Mouse (Mus musculus) mesoderm, embryonic 11.5 days (tissue): Measurements from ENCODE around the gene Il9r.

Experiments
- DNase-seq: peaks from one replicate; pipeline ENCODE4 v3.0.0-alpha.2; 2012; ENCODE audit warnings: low read depth, low spot score

Il9r gene

GRCm38 (mm10) chr11:32198256-32198955 lies 1.7 kb downstream of the Il9r start:
- no peak for DNase-seq

GRCm38 (mm10) chr11:32197766-32198165 lies 2.3 kb downstream of the Il9r start:
- DNase-seq = no peak

- DNase-seq = no peak
These were observed 3.4 kb downstream of the Il9r start for GRCm38 (mm10) chr11:32196727-32197126.

- DNase-seq = no peak
These were observed 4.1 kb downstream of the Il9r start for GRCm38 (mm10) chr11:32195867-32196540.

DNA sequence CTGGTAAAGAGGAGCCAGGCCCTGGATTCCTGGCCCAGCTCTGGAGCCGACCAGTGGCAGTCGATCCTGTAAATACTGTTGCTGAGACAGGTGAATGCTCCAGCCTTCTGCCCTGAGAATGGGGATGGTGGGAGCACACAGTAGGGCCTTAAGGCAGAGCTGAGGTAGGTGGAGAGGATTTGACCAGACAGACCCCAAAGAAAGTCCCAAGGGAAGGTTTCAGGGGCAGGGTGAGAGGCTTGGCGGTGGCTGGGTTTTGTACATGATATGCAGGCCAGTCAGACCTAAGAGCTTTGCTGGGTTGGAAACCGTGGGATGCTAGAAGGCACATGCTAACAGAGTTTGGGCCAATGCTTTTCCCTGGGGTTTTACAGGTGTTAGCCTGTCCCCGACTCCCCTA lies 5.5 kb downstream of the Il9r start:
- DNase-seq = no peak

DNA sequence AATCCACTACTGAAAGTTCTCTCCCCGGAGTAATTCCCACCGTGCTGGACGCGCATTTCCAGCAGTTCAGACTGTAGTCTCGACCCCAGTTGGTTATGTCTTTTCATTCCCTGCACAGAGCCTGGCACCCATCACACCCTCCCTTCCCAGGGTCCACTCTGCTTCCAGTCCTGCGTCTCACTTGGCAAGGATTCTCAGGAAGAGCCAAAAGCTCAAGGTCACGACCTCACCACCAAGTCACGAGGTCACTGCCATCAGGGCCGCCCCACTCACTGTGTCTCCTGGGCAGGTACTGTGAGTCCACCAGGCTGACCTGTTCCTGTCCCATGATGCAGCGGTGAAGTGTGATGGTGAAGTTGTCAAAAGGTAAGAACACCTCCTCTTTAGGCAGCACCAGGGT lies 6.0 kb downstream of the Il9r start:
- DNase-seq = no peak

DNA sequence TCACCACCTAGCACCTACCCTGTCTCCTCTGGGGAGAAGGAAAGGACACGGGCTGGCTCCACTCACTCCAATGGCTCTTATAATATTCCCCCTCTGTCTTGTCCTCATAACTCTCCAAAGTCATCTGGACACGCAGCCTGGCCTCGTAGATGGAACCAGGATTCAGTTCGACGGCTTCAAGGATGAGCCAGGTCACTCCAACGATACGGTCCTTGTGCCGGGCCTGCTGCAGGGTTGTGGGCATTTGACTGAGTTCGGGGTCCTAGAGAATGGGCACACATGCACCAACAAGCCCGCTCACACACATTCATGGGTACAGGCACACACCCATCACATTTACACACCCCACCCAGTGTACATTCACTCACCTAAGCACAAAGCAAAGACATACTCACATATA lies 6.9 kb downstream of the Il9r start:
- no peak for DNase-seq

- DNase-seq = no peak
These were observed 9.4 kb downstream of the Il9r start for GRCm38 (mm10) chr11:32190603-32191110.

DNA sequence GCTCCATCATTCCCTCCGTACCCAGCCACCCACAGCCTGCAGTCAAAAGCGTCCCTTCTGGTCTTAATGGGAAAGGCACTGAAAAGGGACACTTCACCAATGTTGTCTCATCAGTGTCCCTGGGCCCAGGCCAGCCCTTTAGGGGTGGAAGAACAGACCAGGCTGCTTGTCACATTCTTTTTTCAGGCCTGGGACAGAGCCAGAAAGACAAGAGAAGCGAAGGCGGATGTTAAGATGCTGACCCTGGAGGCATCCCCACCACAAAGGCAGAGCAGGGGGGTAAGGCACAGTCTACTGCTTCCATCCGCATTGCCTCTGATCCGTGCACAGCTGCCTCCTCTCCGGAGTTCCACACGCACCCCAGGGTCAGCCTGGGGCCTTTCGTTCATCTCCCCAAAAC lies 10.0 kb downstream of the Il9r start:
- no peak for DNase-seq

DNA sequence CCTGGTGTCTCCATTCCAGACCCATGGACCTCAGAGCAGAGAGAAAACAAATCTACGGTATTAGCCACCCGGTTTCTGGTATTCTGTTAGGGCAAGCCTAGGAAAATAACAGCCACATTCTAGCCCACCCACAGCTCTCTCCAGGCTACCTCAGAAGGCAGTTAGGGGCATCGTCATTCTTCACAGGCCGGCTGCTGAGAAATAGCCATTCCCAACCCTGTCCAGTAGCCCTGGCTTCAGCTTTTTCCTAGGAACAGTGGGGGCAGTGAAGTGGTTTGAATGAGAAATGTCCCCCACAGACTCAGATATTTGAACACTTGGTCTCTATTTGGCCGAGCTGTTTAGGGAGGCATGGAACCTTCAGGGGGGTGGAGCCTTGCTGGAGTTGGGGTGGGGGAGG lies 10.6 kb downstream of the Il9r start:
- DNase-seq = no peak

DNA sequence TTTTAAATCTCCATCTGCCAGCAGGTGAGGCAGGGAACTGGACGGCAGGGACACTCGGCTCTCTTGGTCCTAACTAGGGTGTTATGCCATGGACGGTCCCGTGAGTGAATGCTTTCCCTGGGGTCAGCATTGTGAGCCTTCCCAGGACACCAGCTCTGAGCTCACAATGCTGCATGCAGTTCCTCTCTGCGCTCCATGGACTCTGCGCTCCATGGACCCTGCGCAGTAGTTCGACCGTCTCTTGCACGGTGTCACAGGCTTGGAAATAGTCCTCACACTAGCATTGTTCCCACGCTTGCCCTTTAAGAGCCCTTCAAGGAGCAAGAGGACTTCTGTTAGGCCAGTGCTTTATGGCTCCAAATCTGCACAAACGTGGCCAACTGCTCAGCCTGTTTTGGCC lies 11.2 kb downstream of the Il9r start:
- no peak for DNase-seq

- DNase-seq = no peak
These were observed 12.8 kb downstream of the Il9r start for GRCm38 (mm10) chr11:32187256-32187655.

- no peak for DNase-seq
These were observed 14.0 kb downstream of the Il9r start for GRCm38 (mm10) chr11:32186031-32186430.

GRCm38 (mm10) chr11:32184469-32184868 lies 15.6 kb downstream of the Il9r start:
- no peak for DNase-seq

DNA sequence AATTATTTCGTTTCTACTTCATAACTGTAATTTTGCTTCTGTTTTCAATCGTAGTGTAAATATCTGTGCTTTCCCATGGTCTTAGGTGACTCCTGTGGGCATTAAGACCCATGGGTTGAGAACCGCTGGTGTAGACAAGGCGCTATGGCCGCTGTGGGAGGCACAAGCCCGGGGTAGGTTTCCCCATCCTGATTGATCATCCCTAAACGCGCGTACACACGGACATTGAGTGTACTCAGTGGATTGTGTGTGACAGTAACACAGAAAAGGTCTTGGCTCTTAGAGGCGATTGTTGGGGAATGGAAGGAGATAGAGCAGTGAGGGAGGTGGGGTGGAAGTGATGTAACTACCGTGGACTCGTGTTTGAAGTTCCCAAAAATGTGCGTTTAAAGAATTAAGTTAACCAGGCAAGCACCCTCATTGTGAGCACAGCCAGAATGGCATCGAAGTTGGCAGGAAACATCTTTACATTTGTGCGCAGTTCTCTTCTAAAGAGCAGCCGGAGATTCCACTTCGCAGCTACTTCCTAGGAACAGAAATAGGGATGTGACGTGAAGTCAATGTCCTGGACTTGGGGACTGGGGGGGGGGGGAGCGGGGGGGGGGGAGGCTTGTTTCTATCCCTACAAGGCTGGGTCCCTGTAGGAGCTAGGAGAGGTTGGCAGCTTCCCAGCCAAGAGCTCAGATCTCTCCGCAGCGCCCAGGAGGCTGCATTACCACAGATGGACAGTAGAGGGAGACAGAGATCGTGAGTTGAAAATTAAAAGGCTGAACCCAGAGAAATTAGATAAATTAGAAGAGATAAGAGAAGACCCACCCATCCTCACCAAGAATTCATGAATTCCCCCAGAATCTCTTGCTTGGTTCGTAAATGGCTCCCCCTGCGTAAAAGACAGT lies 17.9 kb downstream of the Il9r start:
- DNase-seq = peak; percentile 75

DNA sequence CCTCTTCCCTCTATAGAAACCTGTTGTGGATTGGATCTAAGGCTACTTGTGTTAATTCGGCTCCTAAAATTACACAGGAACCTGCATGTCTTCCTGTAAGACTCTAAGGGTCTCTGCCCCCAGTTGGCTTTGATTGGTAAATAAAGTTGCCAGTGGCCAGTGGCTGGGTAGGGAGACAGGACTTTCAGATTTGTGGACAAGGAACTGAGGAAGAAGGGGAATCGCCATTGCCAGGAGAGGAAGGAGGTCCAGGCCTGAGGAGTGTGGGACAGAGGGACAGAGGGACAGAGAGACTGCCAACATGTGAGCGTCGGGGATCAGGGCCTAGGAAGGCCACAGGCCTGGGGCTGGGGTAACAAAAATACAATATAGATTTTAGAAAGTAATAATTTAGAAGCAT lies 18.8 kb downstream of the Il9r start:
- no peak for DNase-seq

DNA sequence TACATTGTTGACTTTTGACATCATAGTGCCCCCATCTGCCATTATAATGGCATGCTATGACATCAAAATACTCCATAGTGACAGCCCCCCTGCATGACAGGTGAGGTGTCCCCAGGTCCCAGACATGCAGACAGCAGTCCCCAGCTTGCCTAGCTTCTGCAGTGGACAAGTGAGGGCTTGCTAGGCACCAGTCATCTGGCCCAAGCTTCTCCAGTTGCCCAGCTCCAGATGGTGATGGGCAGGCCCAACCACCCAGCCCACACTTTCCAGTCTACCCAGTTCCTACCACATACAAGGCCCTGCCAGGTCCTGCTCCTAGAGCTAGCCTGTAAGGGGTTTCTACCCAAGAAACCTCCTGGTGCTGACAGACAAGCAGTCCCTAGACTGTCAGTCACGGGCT lies 21.6 kb downstream of the Il9r start:
- no peak for DNase-seq

DNA sequence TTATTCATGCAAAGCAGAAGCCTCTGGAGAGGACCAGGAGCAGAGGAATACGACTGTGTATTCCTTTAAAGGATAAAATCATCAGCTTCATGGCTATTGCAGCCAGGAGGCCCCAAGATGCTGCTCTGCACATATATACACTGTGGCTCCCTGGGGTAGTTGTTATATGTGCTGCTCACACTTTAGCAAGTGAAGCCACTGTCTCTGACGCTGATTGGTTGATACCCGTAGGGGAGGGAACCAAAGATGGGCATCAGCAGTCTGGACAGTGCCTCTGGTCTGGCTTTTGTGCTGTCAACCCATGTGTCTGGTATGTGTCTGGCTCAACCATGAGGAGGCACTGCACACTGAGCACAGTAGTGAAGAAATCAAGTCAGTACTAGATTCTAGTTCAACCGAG lies 33.4 kb downstream of the Il9r start:
- DNase-seq = no peak

DNA sequence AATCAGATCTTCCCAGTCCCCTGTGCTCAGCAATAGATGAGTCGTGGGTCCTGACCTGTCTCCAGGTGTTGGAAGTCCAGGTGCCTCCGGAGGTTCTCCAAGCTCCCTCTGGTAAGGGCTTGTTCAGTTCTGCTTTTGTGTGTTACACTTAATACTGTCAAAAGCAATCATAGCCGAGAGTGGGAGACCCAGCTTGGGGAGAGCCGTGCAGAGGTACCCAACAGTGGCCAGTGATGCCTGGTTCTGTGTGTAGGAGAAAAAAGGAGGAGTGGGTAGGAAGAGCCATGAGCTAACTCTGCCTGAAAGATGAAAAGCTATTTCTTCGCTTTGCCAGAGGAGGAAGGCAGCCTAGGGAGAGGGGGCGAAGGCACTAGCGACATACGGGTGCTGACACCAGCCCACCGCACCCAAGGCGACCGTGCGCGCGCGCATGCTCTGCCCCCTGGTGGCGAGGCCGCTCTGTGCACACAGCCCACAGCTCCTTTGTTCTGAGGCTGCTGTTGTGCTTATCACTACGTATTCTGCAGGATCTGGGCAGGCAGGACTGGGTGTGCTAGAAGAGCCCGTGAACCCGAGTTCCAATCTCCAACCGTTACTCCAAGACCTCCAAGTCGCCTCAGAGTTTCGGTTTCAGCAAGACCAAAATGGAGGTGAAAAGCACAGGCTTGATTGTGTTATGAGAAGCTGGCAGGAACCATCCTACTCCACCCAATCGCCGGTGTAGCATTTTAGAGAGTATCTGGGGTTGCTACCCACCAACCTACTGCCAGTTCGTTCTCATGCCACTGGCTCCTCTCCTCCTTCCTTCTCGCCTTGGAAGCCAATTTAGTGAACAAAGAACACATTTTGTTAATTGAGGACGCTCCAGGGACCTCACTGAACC lies 37.9 kb downstream of the Il9r start:
- peak; percentile 87 for DNase-seq

- no peak for DNase-seq
These were observed 38.6 kb downstream of the Il9r start for GRCm38 (mm10) chr11:32161500-32161899.

- no peak for DNase-seq
These were observed 39.7 kb downstream of the Il9r start for GRCm38 (mm10) chr11:32160341-32160740.
